9 mouse cellular contexts compared by ENCODE assay signal in genomic region chr9:110729841-110730240, GRCm38 (mm10). TPM values are rescaled to one million over a fixed set of nuclear protein-coding genes. Genes with fewer than 3 reads are reported as not detected.
DNase-seq lines count a peak whose midpoint lies in the region; ATAC-seq and TF ChIP-seq lines count a peak whose summit lies in the region.
"Had no signal": no experiment of that assay in that cellular context is flagged by ENCODE, and none has a peak within 500 bp of the region (broad histone marks: within the 10 kb centered on the region; RNA-seq: fewer than 3 reads in every experiment).

No protein-coding gene starts in this region.

- TF ChIP-seq CTCF in intestine, postnatal 0 days (IDR thresholded peaks at IDR 0.05; ENCODE audit: low read depth): peak; percentile 78
- TF ChIP-seq CTCF in C2C12 (IDR thresholded peaks at IDR 0.05; ENCODE audit: control insufficient read depth, insufficient read depth, insufficient read length): peak; percentile 22
- peak; percentile 59; the same call in 1 of the 2 replicates for TF ChIP-seq CTCF in small intestine, adult 2 months (IDR thresholded peaks at IDR 0.05; ENCODE audit: extremely low read depth, insufficient read length, insufficient replicate concordance, low read depth, low read length)

- H3K9ac ChIP-seq in intestine, postnatal 0 days (ENCODE audit: low read depth, low read length): no peak overlapping the region
- H3K9ac ChIP-seq in intestine, embryonic 16.5 days (ENCODE audit: low read depth, low read length): no peak overlapping the region
- no peak overlapping the region for H3K9ac ChIP-seq in embryonic facial prominence, embryonic 13.5 days
- H3K9ac ChIP-seq: lung, embryonic 15.5 days had no signal

- no peaks in the 10 kb centered on the region for H3K79me3 ChIP-seq in C2C12 (ENCODE audit: low read depth)

- H3K27ac ChIP-seq in intestine, postnatal 0 days (ENCODE audit: low read depth, low read length): no peak overlapping the region
- H3K27ac ChIP-seq in intestine, embryonic 16.5 days (ENCODE audit: low read length): no peak overlapping the region
- 0 out of 2 replicates have a peak overlapping the region, but pooled peaks have one; percentile 16 for H3K27ac ChIP-seq in embryonic facial prominence, embryonic 13.5 days
- H3K27ac ChIP-seq in small intestine, adult 2 months (ENCODE audit: insufficient read depth, low read depth, low read length): no peak overlapping the region
- H3K27ac ChIP-seq: lung, embryonic 15.5 days had no signal

- TF ChIP-seq POLR2A in small intestine, adult 2 months (IDR thresholded peaks at IDR 0.05; ENCODE audit: low read depth, low read length): no peak

- DNase-seq in CD4-positive, CD25-positive, alpha-beta regulatory T cell, adult 2 months (ENCODE audit: low read depth, low spot score): peak; percentile 75
- no peak for DNase-seq in left cerebral cortex, adult 11 months (ENCODE audit: low spot score)

- 12% methylated on average over 8 of the region's 8 CpGs for WGBS in intestine, postnatal 0 days
- WGBS in intestine, embryonic 16.5 days: 17% methylated on average over 8 of the region's 8 CpGs
- WGBS in embryonic facial prominence, embryonic 13.5 days: 24% methylated on average over 8 of the region's 8 CpGs
- WGBS in small intestine, adult 2 months: 14% methylated on average over 8 of the region's 8 CpGs

- H3K9me3 ChIP-seq in intestine, postnatal 0 days (ENCODE audit: control insufficient read depth): no peaks in the 10 kb centered on the region
- H3K9me3 ChIP-seq in intestine, embryonic 16.5 days (ENCODE audit: control insufficient read depth, low read length): no peaks in the 10 kb centered on the region
- no peaks in the 10 kb centered on the region for H3K9me3 ChIP-seq in embryonic facial prominence, embryonic 13.5 days
- H3K9me3 ChIP-seq: lung, embryonic 15.5 days had no signal

- H3K36me3 ChIP-seq in intestine, postnatal 0 days (ENCODE audit: control insufficient read depth, insufficient read depth): peaks cover 7% of the 10 kb centered on the region; the same call in 1 of the 2 replicates
- no peaks in the 10 kb centered on the region for H3K36me3 ChIP-seq in intestine, embryonic 16.5 days (ENCODE audit: control insufficient read depth, insufficient read depth, low read length)
- no peaks in the 10 kb centered on the region for H3K36me3 ChIP-seq in C2C12 (ENCODE audit: control insufficient read depth, insufficient read depth)
- H3K36me3 ChIP-seq in embryonic facial prominence, embryonic 13.5 days: peaks cover 58% of the 10 kb centered on the region
- H3K36me3 ChIP-seq in small intestine, adult 2 months (ENCODE audit: control insufficient read depth, insufficient read depth, low read length): no peaks in the 10 kb centered on the region

- no peak overlapping the region for H3K4me3 ChIP-seq in intestine, postnatal 0 days (ENCODE audit: low read depth, low read length)
- no peak overlapping the region for H3K4me3 ChIP-seq in intestine, embryonic 16.5 days (ENCODE audit: low read length)
- H3K4me3 ChIP-seq in C2C12 (ENCODE audit: insufficient read depth, poor library complexity, severe bottlenecking): no peak overlapping the region
- H3K4me3 ChIP-seq in embryonic facial prominence, embryonic 13.5 days: no peak overlapping the region
- H3K4me3 ChIP-seq in small intestine, adult 2 months (ENCODE audit: low read depth, low read length): no peak overlapping the region
- H3K4me3 ChIP-seq: lung, embryonic 15.5 days had no signal

- no peaks in the 10 kb centered on the region for H3K79me2 ChIP-seq in C2C12 (ENCODE audit: control insufficient read depth, insufficient read depth)

- 0 out of 2 replicates have a peak, but pooled peaks cover 7% of the 10 kb centered on the region for H3K4me1 ChIP-seq in intestine, postnatal 0 days (replicated peaks; ENCODE audit: control insufficient read depth, insufficient read depth, low read length)
- H3K4me1 ChIP-seq in intestine, embryonic 16.5 days (ENCODE audit: control insufficient read depth, insufficient read depth, low read length): peaks cover 30% of the 10 kb centered on the region
- H3K4me1 ChIP-seq in embryonic facial prominence, embryonic 13.5 days: peaks cover 97% of the 10 kb centered on the region
- H3K4me1 ChIP-seq in small intestine, adult 2 months (ENCODE audit: control insufficient read depth, insufficient read depth, insufficient read length, low read length): peaks cover 6% of the 10 kb centered on the region

- ATAC-seq in CD4-positive, CD25-positive, alpha-beta regulatory T cell, adult 4 months: no peak
- ATAC-seq in intestine, postnatal 0 days: no peak
- no peak for ATAC-seq in intestine, embryonic 16.5 days
- ATAC-seq in embryonic facial prominence, embryonic 13.5 days (ENCODE audit: insufficient number of reproducible peaks, insufficient read depth, low FRiP score, low TSS enrichment, low read depth): no peak

- no peak overlapping the region for H3ac ChIP-seq in C2C12 (ENCODE audit: control insufficient read depth, insufficient read length, low read depth)

- H3K4me2 ChIP-seq in intestine, postnatal 0 days (replicated peaks; ENCODE audit: low read depth): no peak overlapping the region
- no peak overlapping the region for H3K4me2 ChIP-seq in intestine, embryonic 16.5 days (ENCODE audit: low read depth, low read length)
- no peak overlapping the region for H3K4me2 ChIP-seq in embryonic facial prominence, embryonic 13.5 days
- H3K4me2 ChIP-seq: lung, embryonic 15.5 days had no signal

- 0 out of 2 replicates have a peak, but pooled peaks cover 11% of the 10 kb centered on the region for H3K27me3 ChIP-seq in intestine, postnatal 0 days (replicated peaks; ENCODE audit: control insufficient read depth, insufficient read depth, low read length)
- peaks cover 3% of the 10 kb centered on the region; the same call in 1 of the 2 replicates for H3K27me3 ChIP-seq in intestine, embryonic 16.5 days (replicated peaks; ENCODE audit: control insufficient read depth, insufficient read depth, low read length)
- no peaks in the 10 kb centered on the region for H3K27me3 ChIP-seq in C2C12 (ENCODE audit: control insufficient read depth, insufficient read depth, insufficient read length)
- peaks cover 20% of the 10 kb centered on the region for H3K27me3 ChIP-seq in embryonic facial prominence, embryonic 13.5 days
- H3K27me3 ChIP-seq in small intestine, adult 2 months (ENCODE audit: control insufficient read depth, insufficient read depth, low read length): no peaks in the 10 kb centered on the region; the same call in 1 of the 2 replicates

TF ChIP-seq in C2C12, 6 proteins besides CTCF, POLR2A, EP300 and RAD21:
- TF ChIP-seq USF1 (IDR thresholded peaks at IDR 0.05; ENCODE audit: low read depth) (no peak), MYOD1 (IDR thresholded peaks at IDR 0.05; ENCODE audit: control insufficient read depth, insufficient read length, low read depth) (no peak), MYOG (IDR thresholded peaks at IDR 0.05; ENCODE audit: control insufficient read depth, extremely low read depth, insufficient read length) (no peak), MAX (IDR thresholded peaks at IDR 0.05) (no peak), CEBPB (IDR thresholded peaks at IDR 0.05; ENCODE audit: low read depth) (no peak), FOSL1 (IDR thresholded peaks at IDR 0.05; ENCODE audit: insufficient read depth, low read length, poor library complexity, severe bottlenecking) (no peak)

RNA-seq across cellular contexts. Expression of gene Myl3, which starts 11.8 kb away (rescaled TPM):
- polyA plus RNA-seq in CD4-positive, CD25-positive, alpha-beta regulatory T cell, adult 4 months (2017; shearing (Covaris generic)): not detected
- polyA plus RNA-seq in intestine, postnatal 0 days (2015; fragmentation: Nextera tagmentation; extraction: Ambion mirVana): 0.16 TPM in 1 of 2 replicates, not detected in the other
- 0.67 and 0.71 TPM in 2 replicates for polyA plus RNA-seq in intestine, embryonic 16.5 days (2015; fragmentation: Nextera tagmentation; extraction: Ambion mirVana)
- not detected for polyA plus RNA-seq in C2C12 (2012; fragmentation: generic; extraction: Trizol)
- polyA plus RNA-seq in embryonic facial prominence, embryonic 13.5 days (2015; fragmentation: Nextera tagmentation; extraction: Ambion mirVana): 1.6 and 12.3 TPM in 2 replicates
- polyA plus RNA-seq in small intestine, adult 2 months (2012; rRNA removed): not detected in 2 replicates

RNA-seq across cellular contexts. Expression of gene Pth1r, which starts 17.1 kb away (rescaled TPM):
- polyA plus RNA-seq in CD4-positive, CD25-positive, alpha-beta regulatory T cell, adult 4 months (2017; shearing (Covaris generic)): not detected
- polyA plus RNA-seq in intestine, postnatal 0 days (2015; fragmentation: Nextera tagmentation; extraction: Ambion mirVana): 8.9 and 9.1 TPM in 2 replicates
- 15.4 and 16.4 TPM in 2 replicates for polyA plus RNA-seq in intestine, embryonic 16.5 days (2015; fragmentation: Nextera tagmentation; extraction: Ambion mirVana)
- 0.12 TPM for polyA plus RNA-seq in C2C12 (2012; fragmentation: generic; extraction: Trizol)
- 138 and 165 TPM in 2 replicates for polyA plus RNA-seq in embryonic facial prominence, embryonic 13.5 days (2015; fragmentation: Nextera tagmentation; extraction: Ambion mirVana)
- 5.6 and 7.3 TPM in 2 replicates for polyA plus RNA-seq in small intestine, adult 2 months (2012; rRNA removed)

Comparison
In these comparisons a context has a peak if more than half of its experiments do, and no peak if none do; other contexts are left out.
1. CTCF ChIP-seq: peak in every context shown above with its lines; median percentile 78 in intestine, postnatal 0 days; 59 in small intestine, adult 2 months; 22 in C2C12.